Mouse (Mus musculus): Measurements from ENCODE around the gene Cc2d1b. TPM values are rescaled to one million over a fixed set of nuclear protein-coding genes. Genes with fewer than 3 reads are reported as not detected.

Cc2d1b gene
- polyA plus RNA-seq (2015; fragmentation: Nextera tagmentation; extraction: Ambion mirVana): 13.5 and 16.7 TPM in 2 replicates

GRCm38 (mm10) chr4:108619587-108620341, at the start of gene Cc2d1b:
Cc2d1b (plus strand) TSS chr4:108619940.

GRCm38 (mm10) chr4:108578840-108579742, 40.6 kb upstream of the Cc2d1b start, which contains the start of the genes Prpf38a and Orc1:
Prpf38a (minus strand) TSS chr4:108579336.
Orc1 (plus strand) TSS chr4:108579423.

Other genes starting within 250 kb of the Cc2d1b start
- gene Shisal2a, start 236.6 kb upstream of the Cc2d1b start, polyA plus RNA-seq (2015; fragmentation: Nextera tagmentation; extraction: Ambion mirVana): not detected in 2 replicates
- gene Gpx7, start 213.0 kb upstream of the Cc2d1b start, polyA plus RNA-seq (2015; fragmentation: Nextera tagmentation; extraction: Ambion mirVana): 11.6 and 13.9 TPM in 2 replicates
- gene Tut4, start 160.5 kb upstream of the Cc2d1b start, polyA plus RNA-seq (2015; fragmentation: Nextera tagmentation; extraction: Ambion mirVana): 37.6 and 41.7 TPM in 2 replicates
- 50.2 and 50.6 TPM in 2 replicates for gene Prpf38a, start 40.6 kb upstream of the Cc2d1b start, polyA plus RNA-seq (2015; fragmentation: Nextera tagmentation; extraction: Ambion mirVana)
- gene Orc1, start 40.5 kb upstream of the Cc2d1b start, polyA plus RNA-seq (2015; fragmentation: Nextera tagmentation; extraction: Ambion mirVana): 19.4 and 22.1 TPM in 2 replicates
- gene 3110021N24Rik, start 99.7 kb downstream of the Cc2d1b start, polyA plus RNA-seq (2015; fragmentation: Nextera tagmentation; extraction: Ambion mirVana): 0.64 and 1.2 TPM in 2 replicates
- 1.2 and 1.6 TPM in 2 replicates for gene Zfyve9, start 160.9 kb downstream of the Cc2d1b start, polyA plus RNA-seq (2015; fragmentation: Nextera tagmentation; extraction: Ambion mirVana)
- 73.4 and 83.8 TPM in 2 replicates for gene Btf3l4, start 213.7 kb downstream of the Cc2d1b start, polyA plus RNA-seq (2015; fragmentation: Nextera tagmentation; extraction: Ambion mirVana)
- gene Txndc12, start 214.7 kb downstream of the Cc2d1b start, polyA plus RNA-seq (2015; fragmentation: Nextera tagmentation; extraction: Ambion mirVana): 19.6 and 28.7 TPM in 2 replicates
- 48.6 and 52.7 TPM in 2 replicates for gene Kti12, start 227.8 kb downstream of the Cc2d1b start, polyA plus RNA-seq (2015; fragmentation: Nextera tagmentation; extraction: Ambion mirVana)
- 0.52 and 1.2 TPM in 2 replicates for gene A730015C16Rik, start 228.7 kb downstream of the Cc2d1b start, polyA plus RNA-seq (2015; fragmentation: Nextera tagmentation; extraction: Ambion mirVana)